Mouse (Mus musculus) stomach, embryonic 15.5 days (tissue): ENCODE measurements around the gene R3hdm2. TPM values are rescaled to one million over a fixed set of nuclear protein-coding genes. Genes with fewer than 3 reads are reported as not detected.

Source experiments
- ATAC-seq: fragments of 200-750 bp; cut with Nextera tagmentation; 2 replicates; pipeline ENCODE4 v1.8.0; 2017; ENCODE audit warnings: low read depth, moderate number of reproducible peaks, moderate TSS enrichment; ENCODE audit not compliant: insufficient read depth, low FRiP score
- H3K27ac ChIP-seq: fragments of 300-500 bp; sonication (generic); 2 replicates; pipeline ENCODE4 v1.5.1; 2015; ENCODE audit warnings: mild to moderate bottlenecking, inconsistent platforms
- H3K27me3 ChIP-seq: fragments of 300-500 bp; sonication (generic); replicated peaks from 2 replicates; pipeline ENCODE4 v1.6.1; 2015; ENCODE audit warnings: inconsistent platforms
- H3K36me3 ChIP-seq: fragments of 300-500 bp; sonication (generic); 2 replicates; pipeline ENCODE4 v1.6.1; 2015; ENCODE audit warnings: inconsistent platforms
- H3K4me1 ChIP-seq: fragments of 300-500 bp; sonication (generic); 2 replicates; pipeline ENCODE4 v1.6.1; 2015; ENCODE audit warnings: inconsistent platforms
- H3K4me2 ChIP-seq: fragments of 300-500 bp; sonication (generic); 2 replicates; pipeline ENCODE4 v1.6.1; 2015; ENCODE audit warnings: mild to moderate bottlenecking, inconsistent platforms
- H3K4me3 ChIP-seq: fragments of 300-500 bp; sonication (generic); replicated peaks from 2 replicates; pipeline ENCODE4 v1.5.1; 2015; ENCODE audit warnings: inconsistent platforms
- H3K9ac ChIP-seq: fragments of 300-500 bp; sonication (generic); 2 replicates; pipeline ENCODE4 v1.6.1; 2015; ENCODE audit warnings: inconsistent platforms
- H3K9me3 ChIP-seq: fragments of 300-500 bp; sonication (generic); 2 replicates; pipeline ENCODE4 v1.6.1; 2016; ENCODE audit warnings: inconsistent platforms
- WGBS: fragments of 180-500 bp; shearing (Covaris S2); methylation state at CpG from one replicate; pipeline ENCODE4 v1.1.7; 2015; 5-methylcytosine and 5-hydroxymethylcytosine counted together
- polyA plus RNA-seq: library from polyadenylated mRNA; unstranded; fragments of >200 nt; fragmentation: Nextera tagmentation; extraction: Ambion mirVana; gene quantifications from 2 replicates; pipeline ENCODE4 v1.2.1, GENCODE M21; 2015

R3hdm2 gene
- polyA plus RNA-seq, 1 experiment from 2014 or later: 26.5 TPM

GRCm38 (mm10) chr10:127480833-127481813, 101.0 kb downstream of the R3hdm2 start:
- Histone ChIP-seq H3K4me3 (no peak overlapping the region), H3K36me3 (peaks cover 8% of the 10 kb centered on the region), H3K27ac (no peak overlapping the region), H3K9ac (no peak overlapping the region), H3K4me1 (no peaks in the 10 kb centered on the region), H3K4me2 (no peak overlapping the region), H3K27me3 (no peaks in the 10 kb centered on the region), H3K9me3 (no peaks in the 10 kb centered on the region)
- ATAC-seq: peak; percentile 54; the same call in 1 of the 2 replicates
- WGBS: 68% methylated on average over 19 of the region's 19 CpGs

GRCm38 (mm10) chr10:127485235-127485634, 105.1 kb downstream of the R3hdm2 start:
- WGBS: 87% methylated on average over 10 of the region's 10 CpGs
- Histone ChIP-seq H3K36me3 (peaks cover 21% of the 10 kb centered on the region), H3K4me1 (no peaks in the 10 kb centered on the region)

GRCm38 (mm10) chr10:127488856-127489255, 108.7 kb downstream of the R3hdm2 start:
- no peak for ATAC-seq
- H3K36me3 ChIP-seq: peaks cover 41% of the 10 kb centered on the region
- H3K27me3 ChIP-seq: no peaks in the 10 kb centered on the region
- WGBS: 92% methylated on average over 7 of the region's 7 CpGs
- H3K27ac ChIP-seq: no peak overlapping the region
- H3K4me1 ChIP-seq: no peaks in the 10 kb centered on the region
- no peaks in the 10 kb centered on the region for H3K9me3 ChIP-seq
- no peak overlapping the region for H3K9ac ChIP-seq
- H3K4me3 ChIP-seq: no peak overlapping the region
- H3K4me2 ChIP-seq: no peak overlapping the region

More at GRCm38 (mm10) chr10:127485235-127485634, 105.1 kb downstream of the R3hdm2 start:
- Histone ChIP-seq H3K27ac (no peak overlapping the region), H3K27me3 (no peaks in the 10 kb centered on the region), H3K4me3 (no peak overlapping the region), H3K4me2 (no peak overlapping the region), H3K9ac (no peak overlapping the region), H3K9me3 (no peaks in the 10 kb centered on the region)
- no peak for ATAC-seq

GRCm38 (mm10) chr10:127490160-127491127, 110.3 kb downstream of the R3hdm2 start:
- H3K4me1 ChIP-seq: no peaks in the 10 kb centered on the region
- H3K27ac ChIP-seq: no peak overlapping the region
- no peak overlapping the region for H3K4me3 ChIP-seq
- ATAC-seq: no peak
- H3K9me3 ChIP-seq: no peaks in the 10 kb centered on the region
- no peak overlapping the region for H3K4me2 ChIP-seq
- no peak overlapping the region for H3K9ac ChIP-seq
- 88% methylated on average over 18 of the region's 18 CpGs for WGBS
- no peaks in the 10 kb centered on the region for H3K27me3 ChIP-seq
- H3K36me3 ChIP-seq: peaks cover 46% of the 10 kb centered on the region

- no peak overlapping the region for H3K4me3 ChIP-seq
- no peaks in the 10 kb centered on the region for H3K4me1 ChIP-seq
- no peak for ATAC-seq
- H3K9me3 ChIP-seq: no peaks in the 10 kb centered on the region
- WGBS: 79% methylated on average over 8 of the region's 8 CpGs
- no peak overlapping the region for H3K9ac ChIP-seq
- H3K36me3 ChIP-seq: peaks cover 44% of the 10 kb centered on the region
- H3K27ac ChIP-seq: no peak overlapping the region
- H3K4me2 ChIP-seq: no peak overlapping the region
- H3K27me3 ChIP-seq: no peaks in the 10 kb centered on the region
Measured at GRCm38 (mm10) chr10:127491128-127491512, 111.0 kb downstream of the R3hdm2 start.

- Histone ChIP-seq H3K4me1 (no peaks in the 10 kb centered on the region), H3K9ac (no peak overlapping the region), H3K27ac (no peak overlapping the region), H3K9me3 (no peaks in the 10 kb centered on the region), H3K27me3 (no peaks in the 10 kb centered on the region), H3K4me3 (no peak overlapping the region), H3K36me3 (peaks cover 47% of the 10 kb centered on the region), H3K4me2 (no peak overlapping the region)
- no peak for ATAC-seq
- WGBS: 82% methylated on average over 3 of the region's 3 CpGs
Measured at GRCm38 (mm10) chr10:127492118-127492517, 112.0 kb downstream of the R3hdm2 start.

GRCm38 (mm10) chr10:127496156-127496555, 116.0 kb downstream of the R3hdm2 start:
- WGBS: 95% methylated on average over 3 of the region's 3 CpGs
- no peak for ATAC-seq
- Histone ChIP-seq H3K27me3 (no peaks in the 10 kb centered on the region), H3K27ac (no peak overlapping the region), H3K4me1 (no peaks in the 10 kb centered on the region), H3K4me2 (no peak overlapping the region), H3K4me3 (no peak overlapping the region), H3K9me3 (no peaks in the 10 kb centered on the region), H3K9ac (no peak overlapping the region), H3K36me3 (peaks cover 41% of the 10 kb centered on the region)

- no peaks in the 10 kb centered on the region for H3K9me3 ChIP-seq
- H3K27me3 ChIP-seq: no peaks in the 10 kb centered on the region
- no peak for ATAC-seq
- no peak overlapping the region for H3K4me3 ChIP-seq
- WGBS: 81% methylated on average over 5 of the region's 5 CpGs
- no peak overlapping the region for H3K9ac ChIP-seq
- peaks cover 20% of the 10 kb centered on the region for H3K36me3 ChIP-seq
- no peaks in the 10 kb centered on the region for H3K4me1 ChIP-seq
- no peak overlapping the region for H3K27ac ChIP-seq
- no peak overlapping the region for H3K4me2 ChIP-seq
Measured at GRCm38 (mm10) chr10:127499516-127499915, 119.4 kb downstream of the R3hdm2 start.

- no peak for ATAC-seq
- Histone ChIP-seq H3K27me3 (no peaks in the 10 kb centered on the region), H3K9me3 (no peaks in the 10 kb centered on the region), H3K36me3 (peaks cover 15% of the 10 kb centered on the region), H3K27ac (no peak overlapping the region), H3K9ac (no peak overlapping the region), H3K4me1 (no peaks in the 10 kb centered on the region), H3K4me3 (no peak overlapping the region), H3K4me2 (no peak overlapping the region)
- WGBS: 75% methylated on average over 4 of the region's 4 CpGs
Measured at GRCm38 (mm10) chr10:127500042-127500441, 119.9 kb downstream of the R3hdm2 start.

- Histone ChIP-seq H3K9ac (no peak within 1 kb of the TSS), H3K4me2 (no peak within 1 kb of the TSS), H3K27ac (no peak within 1 kb of the TSS), H3K4me1 (no peaks in the 10 kb centered on the region), H3K4me3 (no peak within 1 kb of the TSS), H3K36me3 (0 out of 2 replicates have a peak, but pooled peaks cover 9% of the 10 kb centered on the region), H3K9me3 (no peaks in the 10 kb centered on the region), H3K27me3 (no peaks in the 10 kb centered on the region)
- 67% methylated on average over 12 of the region's 13 CpGs for WGBS
- no peak for ATAC-seq
Measured at GRCm38 (mm10) chr10:127500894-127501893, 121.1 kb downstream of the R3hdm2 start, which contains the start of gene Stac3. TSS of gene Stac3 (plus strand) at chr10:127501686.

- 0 out of 2 replicates have a peak overlapping the region, but pooled peaks have one; percentile 13 for H3K4me3 ChIP-seq
- H3K36me3 ChIP-seq: no peaks in the 10 kb centered on the region
- ATAC-seq: no peak
Measured at GRCm38 (mm10) chr10:127508239-127508638, 128.1 kb downstream of the R3hdm2 start.

More at GRCm38 (mm10) chr10:127508239-127508638, 128.1 kb downstream of the R3hdm2 start:
- H3K4me1 ChIP-seq: peaks cover 41% of the 10 kb centered on the region
- WGBS: 4% methylated on average over 15 of the region's 15 CpGs
- no peak overlapping the region for H3K27ac ChIP-seq
- H3K9me3 ChIP-seq: no peaks in the 10 kb centered on the region
- no peak overlapping the region for H3K9ac ChIP-seq
- H3K4me2 ChIP-seq: peak overlapping the region; percentile 83
- H3K27me3 ChIP-seq: peaks cover 54% of the 10 kb centered on the region
